Mouse (Mus musculus): ENCODE data around the gene Cldn10.

- TF ChIP-seq CTCF (IDR thresholded peaks at IDR 0.05) (no peak), EP300 (IDR thresholded peaks at IDR 0.05) (no peak)
Observed at GRCm38 (mm10) chr14:118749068-118749467, 38.6 kb upstream of the Cldn10 start.

All from lung, postnatal 0 days (tissue).